Mouse (Mus musculus): ENCODE measurements around the gene Pde1a. TPM values are rescaled to one million over a fixed set of nuclear protein-coding genes. Genes with fewer than 3 reads are reported as not detected.

Gene Pde1a
- polyA plus RNA-seq, 1 experiment from 2014 or later = 72.5 TPM

DNA sequence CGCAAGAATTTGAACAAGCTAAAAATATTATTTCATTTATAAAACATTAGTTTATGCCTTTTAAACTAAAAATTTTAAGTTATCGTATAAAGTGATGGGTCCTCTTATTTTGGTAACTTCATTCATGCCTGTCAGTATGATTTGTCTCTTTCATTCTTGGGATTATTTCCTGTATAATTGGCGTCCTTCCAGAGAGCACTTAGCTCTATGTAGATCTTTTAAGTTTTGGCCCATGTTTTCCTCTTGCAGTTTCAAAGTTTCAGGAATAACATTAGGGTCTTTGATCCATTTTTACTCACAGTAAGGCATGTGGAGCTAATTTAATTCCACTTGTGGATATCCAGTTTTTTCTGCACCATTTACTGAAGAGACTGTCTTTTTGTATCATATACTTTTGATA is 5.8 kb upstream of the Pde1a start:
- no peaks in the 10 kb centered on the region for H3K9me3 ChIP-seq (ENCODE audit: control insufficient read depth, low read depth, low read length)
- H3K36me3 ChIP-seq (ENCODE audit: control insufficient read depth, insufficient read depth, low read length) = no peaks in the 10 kb centered on the region
- no peak overlapping the region for H3K4me3 ChIP-seq (ENCODE audit: low read depth, low read length)
- no peak overlapping the region for H3K27ac ChIP-seq (ENCODE audit: low read length)
- H3K9ac ChIP-seq (replicated peaks; ENCODE audit: low read depth, low read length) = no peak overlapping the region
- 62% methylated on average over 3 of the region's 3 CpGs for WGBS
- no peaks in the 10 kb centered on the region for H3K27me3 ChIP-seq (ENCODE audit: control insufficient read depth, insufficient read depth, low read length)
- H3K4me2 ChIP-seq (replicated peaks; ENCODE audit: low read depth, low read length) = no peak overlapping the region
- H3K4me1 ChIP-seq (ENCODE audit: control insufficient read depth, insufficient read depth, low read length) = no peaks in the 10 kb centered on the region
- ATAC-seq (ENCODE audit: insufficient number of reproducible peaks, insufficient read depth, low FRiP score, low read depth) = no peak

DNA sequence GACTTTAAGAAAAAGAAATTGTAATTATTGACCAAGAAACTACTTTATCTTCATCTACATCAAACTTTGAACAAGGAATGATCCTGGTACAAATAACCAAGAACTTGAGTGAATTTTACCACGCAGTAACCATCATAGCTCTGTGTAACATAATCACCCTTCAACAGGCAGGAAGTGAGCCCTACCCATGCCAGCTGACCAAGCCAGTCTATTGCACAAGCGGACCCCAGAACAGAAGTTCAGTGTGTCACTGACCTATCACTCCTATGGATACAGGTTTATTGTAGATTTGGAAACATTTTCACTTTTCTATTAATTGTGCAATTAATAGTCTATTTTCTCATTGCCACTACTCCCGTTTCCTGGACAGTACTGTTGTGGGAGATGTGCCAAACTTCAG is 3.4 kb upstream of the Pde1a start:
- Histone ChIP-seq H3K27ac (ENCODE audit: low read length) (no peak overlapping the region), H3K9ac (replicated peaks; ENCODE audit: low read depth, low read length) (no peak overlapping the region), H3K27me3 (ENCODE audit: control insufficient read depth, insufficient read depth, low read length) (no peaks in the 10 kb centered on the region), H3K36me3 (ENCODE audit: control insufficient read depth, insufficient read depth, low read length) (no peaks in the 10 kb centered on the region), H3K9me3 (ENCODE audit: control insufficient read depth, low read depth, low read length) (no peaks in the 10 kb centered on the region), H3K4me2 (replicated peaks; ENCODE audit: low read depth, low read length) (no peak overlapping the region), H3K4me3 (ENCODE audit: low read depth, low read length) (no peak overlapping the region), H3K4me1 (ENCODE audit: control insufficient read depth, insufficient read depth, low read length) (0 out of 2 replicates have a peak, but pooled peaks cover 3% of the 10 kb centered on the region)
- 85% methylated on average over 3 of the region's 3 CpGs for WGBS
- ATAC-seq (ENCODE audit: insufficient number of reproducible peaks, insufficient read depth, low FRiP score, low read depth) = no peak

DNA sequence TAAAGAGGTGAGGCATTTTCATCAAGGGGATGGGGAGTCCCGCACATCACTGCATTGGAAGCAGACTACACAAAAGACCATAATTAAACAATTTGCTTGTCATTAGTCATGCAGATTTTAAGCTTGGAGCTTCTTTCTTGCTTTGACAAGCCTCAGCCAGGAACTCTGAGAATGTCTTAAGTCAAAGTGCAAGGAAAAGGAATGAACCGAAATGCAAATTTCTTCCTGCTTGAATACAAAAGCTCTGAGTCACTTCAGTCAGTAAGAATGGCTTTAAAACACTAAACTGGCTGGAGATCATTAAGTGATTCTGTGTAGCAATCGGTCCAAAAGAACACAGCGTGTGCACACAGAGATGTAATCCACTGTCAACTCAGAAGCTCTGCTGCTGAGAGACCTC is 2.6 kb downstream of the Pde1a start:
- WGBS = 41% methylated on average over 4 of the region's 4 CpGs
- no peak overlapping the region for H3K9ac ChIP-seq (replicated peaks; ENCODE audit: low read depth, low read length)
- H3K4me1 ChIP-seq (ENCODE audit: control insufficient read depth, insufficient read depth, low read length) = 0 out of 2 replicates have a peak, but pooled peaks cover 5% of the 10 kb centered on the region
- H3K36me3 ChIP-seq (ENCODE audit: control insufficient read depth, insufficient read depth, low read length) = no peaks in the 10 kb centered on the region
- H3K27ac ChIP-seq (ENCODE audit: low read length) = no peak overlapping the region
- no peak overlapping the region for H3K4me3 ChIP-seq (ENCODE audit: low read depth, low read length)
- no peak overlapping the region for H3K4me2 ChIP-seq (replicated peaks; ENCODE audit: low read depth, low read length)
- no peak for ATAC-seq (ENCODE audit: insufficient number of reproducible peaks, insufficient read depth, low FRiP score, low read depth)
- H3K9me3 ChIP-seq (ENCODE audit: control insufficient read depth, low read depth, low read length) = no peaks in the 10 kb centered on the region
- no peaks in the 10 kb centered on the region for H3K27me3 ChIP-seq (ENCODE audit: control insufficient read depth, insufficient read depth, low read length)

DNA sequence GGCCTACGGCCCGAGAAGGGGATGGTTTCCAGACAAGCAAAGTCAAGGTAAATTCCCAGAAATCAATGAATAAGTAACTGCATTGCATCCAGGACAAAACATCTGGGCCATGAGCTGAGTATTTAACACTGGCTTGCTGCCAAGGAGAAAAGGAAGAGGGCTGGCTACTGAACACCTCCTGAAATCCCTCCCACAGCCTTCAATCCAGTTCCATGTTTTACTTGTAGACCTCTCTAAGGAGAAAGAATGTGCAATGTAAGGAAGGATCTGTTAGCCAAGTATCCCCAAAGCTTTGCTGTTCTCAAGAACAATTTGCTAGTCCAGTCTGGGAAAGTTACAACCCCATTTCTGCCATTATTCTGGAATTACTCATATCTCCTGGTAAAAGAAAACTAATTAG is 42.4 kb downstream of the Pde1a start:
- H3K4me3 ChIP-seq (ENCODE audit: low read depth, low read length) = no peak overlapping the region
- ATAC-seq (ENCODE audit: insufficient number of reproducible peaks, insufficient read depth, low FRiP score, low read depth) = no peak
- 0 out of 2 replicates have a peak, but pooled peaks cover 2% of the 10 kb centered on the region for H3K4me1 ChIP-seq (ENCODE audit: control insufficient read depth, insufficient read depth, low read length)

DNA sequence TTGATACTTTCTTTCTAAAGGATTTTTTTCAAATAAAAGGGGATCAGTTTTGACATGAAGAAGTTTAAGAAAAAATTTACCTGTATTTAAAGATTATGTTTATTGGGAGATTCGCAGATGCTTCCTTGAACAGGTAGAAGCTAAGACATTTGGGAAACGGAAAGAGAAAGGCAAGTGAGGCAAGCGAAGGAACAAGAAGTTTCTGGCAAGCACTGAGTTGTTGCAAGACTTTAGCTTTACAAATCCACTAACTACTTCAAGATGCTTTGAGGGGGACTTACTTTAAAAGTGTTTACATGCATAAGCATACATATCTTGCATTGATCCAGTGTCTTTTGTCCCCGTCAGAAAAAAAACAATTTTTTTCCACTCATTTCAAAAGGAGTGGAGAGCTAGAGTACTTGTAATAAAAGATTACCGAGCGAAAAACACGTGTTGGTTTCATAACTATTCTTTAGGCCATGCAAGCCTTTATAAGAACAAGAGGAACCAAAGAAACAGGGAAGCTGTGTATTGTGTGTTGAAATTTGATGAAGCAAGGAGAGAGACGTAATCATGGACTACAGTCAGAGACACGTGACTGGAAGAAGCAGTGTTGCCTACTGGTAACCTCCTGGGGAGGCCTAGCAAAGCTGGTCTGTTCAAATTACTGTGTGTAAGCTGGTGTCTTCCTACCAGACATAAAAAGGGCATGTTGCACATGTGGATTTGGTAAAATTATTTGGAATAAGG is 49.0 kb downstream of the Pde1a start:
- no peak overlapping the region for H3K4me3 ChIP-seq (ENCODE audit: low read depth, low read length)
- H3K9me3 ChIP-seq (ENCODE audit: control insufficient read depth, low read depth, low read length) = no peaks in the 10 kb centered on the region
- no peaks in the 10 kb centered on the region for H3K4me1 ChIP-seq (ENCODE audit: control insufficient read depth, insufficient read depth, low read length)
- WGBS = 87% methylated on average over 9 of the region's 9 CpGs
- H3K27ac ChIP-seq (ENCODE audit: low read length) = no peak overlapping the region
- no peak for ATAC-seq (ENCODE audit: insufficient number of reproducible peaks, insufficient read depth, low FRiP score, low read depth)
- H3K4me2 ChIP-seq (replicated peaks; ENCODE audit: low read depth, low read length) = no peak overlapping the region
- H3K9ac ChIP-seq (replicated peaks; ENCODE audit: low read depth, low read length) = no peak overlapping the region
- H3K36me3 ChIP-seq (ENCODE audit: control insufficient read depth, insufficient read depth, low read length) = no peaks in the 10 kb centered on the region
- no peaks in the 10 kb centered on the region for H3K27me3 ChIP-seq (ENCODE audit: control insufficient read depth, insufficient read depth, low read length)

More for the DNA sequence above, 42.4 kb downstream of the Pde1a start:
- H3K27me3 ChIP-seq (ENCODE audit: control insufficient read depth, insufficient read depth, low read length) = no peaks in the 10 kb centered on the region
- 62% methylated on average over 2 of the region's 2 CpGs for WGBS
- H3K27ac ChIP-seq (ENCODE audit: low read length) = no peak overlapping the region
- no peaks in the 10 kb centered on the region for H3K36me3 ChIP-seq (ENCODE audit: control insufficient read depth, insufficient read depth, low read length)
- no peak overlapping the region for H3K9ac ChIP-seq (replicated peaks; ENCODE audit: low read depth, low read length)
- H3K9me3 ChIP-seq (ENCODE audit: control insufficient read depth, low read depth, low read length) = no peaks in the 10 kb centered on the region
- no peak overlapping the region for H3K4me2 ChIP-seq (replicated peaks; ENCODE audit: low read depth, low read length)

DNA sequence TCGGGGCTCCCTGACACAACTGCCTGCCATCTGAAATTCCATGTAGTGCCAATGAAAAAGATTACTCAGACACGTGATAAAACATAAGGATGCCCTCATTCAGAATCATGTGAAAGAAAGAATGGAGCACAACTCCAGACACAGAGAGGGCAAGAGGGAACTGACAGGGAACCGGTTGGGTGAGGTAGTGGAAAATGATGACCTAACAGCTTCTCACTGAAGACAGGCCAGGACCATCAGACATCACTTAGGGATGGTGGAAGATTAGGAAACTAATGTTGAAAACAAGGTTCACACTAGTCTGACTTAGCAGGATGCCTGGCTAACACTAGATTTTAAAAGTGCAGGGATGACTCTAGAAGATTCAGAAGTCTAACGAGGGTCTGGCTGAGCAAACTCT is 49.6 kb downstream of the Pde1a start:
- H3K27me3 ChIP-seq (ENCODE audit: control insufficient read depth, insufficient read depth, low read length) = no peaks in the 10 kb centered on the region
- WGBS = 89% methylated on average over 4 of the region's 4 CpGs

DNA sequence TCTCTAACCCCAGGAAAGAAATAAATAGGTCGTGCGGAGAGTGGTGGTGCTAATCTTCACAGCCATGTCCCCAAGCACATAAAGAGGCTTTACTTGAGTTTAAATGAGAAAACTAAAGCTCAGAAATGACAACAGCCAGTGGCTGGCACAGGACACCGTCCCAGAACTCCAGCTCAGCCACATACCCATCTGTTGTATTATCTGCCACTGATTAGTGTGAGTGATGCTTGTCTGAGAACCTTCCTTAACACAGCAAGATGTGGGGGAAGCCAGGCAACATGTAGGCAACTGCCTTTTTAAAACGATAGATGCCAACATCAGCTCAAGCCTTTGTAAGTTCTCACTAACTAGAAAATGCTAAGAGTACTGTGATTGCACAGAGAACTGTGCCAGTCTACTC is 52.9 kb downstream of the Pde1a start:
- no peaks in the 10 kb centered on the region for H3K9me3 ChIP-seq (ENCODE audit: control insufficient read depth, low read depth, low read length)
- H3K9ac ChIP-seq (replicated peaks; ENCODE audit: low read depth, low read length) = no peak overlapping the region
- no peaks in the 10 kb centered on the region for H3K4me1 ChIP-seq (ENCODE audit: control insufficient read depth, insufficient read depth, low read length)
- WGBS = 81% methylated on average over 4 of the region's 4 CpGs
- no peaks in the 10 kb centered on the region for H3K27me3 ChIP-seq (ENCODE audit: control insufficient read depth, insufficient read depth, low read length)
- no peaks in the 10 kb centered on the region for H3K36me3 ChIP-seq (ENCODE audit: control insufficient read depth, insufficient read depth, low read length)
- ATAC-seq (ENCODE audit: insufficient number of reproducible peaks, insufficient read depth, low FRiP score, low read depth) = no peak
- H3K4me3 ChIP-seq (ENCODE audit: low read depth, low read length) = no peak overlapping the region
- H3K27ac ChIP-seq (ENCODE audit: low read length) = no peak overlapping the region
- H3K4me2 ChIP-seq (replicated peaks; ENCODE audit: low read depth, low read length) = no peak overlapping the region

More for the DNA sequence above, 49.6 kb downstream of the Pde1a start:
- H3K4me3 ChIP-seq (ENCODE audit: low read depth, low read length) = no peak overlapping the region
- H3K36me3 ChIP-seq (ENCODE audit: control insufficient read depth, insufficient read depth, low read length) = no peaks in the 10 kb centered on the region
- no peak overlapping the region for H3K4me2 ChIP-seq (replicated peaks; ENCODE audit: low read depth, low read length)
- H3K4me1 ChIP-seq (ENCODE audit: control insufficient read depth, insufficient read depth, low read length) = no peaks in the 10 kb centered on the region
- no peaks in the 10 kb centered on the region for H3K9me3 ChIP-seq (ENCODE audit: control insufficient read depth, low read depth, low read length)
- no peak for ATAC-seq (ENCODE audit: insufficient number of reproducible peaks, insufficient read depth, low FRiP score, low read depth)
- no peak overlapping the region for H3K9ac ChIP-seq (replicated peaks; ENCODE audit: low read depth, low read length)
- H3K27ac ChIP-seq (ENCODE audit: low read length) = no peak overlapping the region

DNA sequence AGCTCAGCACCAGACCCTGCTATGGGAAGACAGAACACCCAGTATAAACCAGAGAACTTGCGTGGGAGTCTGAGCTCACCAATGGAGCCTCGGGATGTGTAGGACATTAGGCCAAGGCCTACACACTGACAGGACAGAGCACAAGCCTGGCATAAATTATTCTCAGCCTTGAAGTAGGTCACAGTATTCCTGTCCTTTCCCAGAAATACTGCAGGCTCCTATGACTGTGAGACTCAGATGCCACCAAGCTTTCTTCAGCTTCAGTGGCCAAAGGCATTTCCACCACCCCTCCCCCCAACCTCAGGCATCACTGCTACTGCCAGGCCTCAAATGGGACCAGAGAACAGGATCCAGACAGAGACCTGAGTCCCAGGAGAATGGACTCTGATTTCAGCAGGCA is 54.7 kb downstream of the Pde1a start:
- 84% methylated on average over 2 of the region's 2 CpGs for WGBS
- Histone ChIP-seq H3K9ac (replicated peaks; ENCODE audit: low read depth, low read length) (no peak overlapping the region), H3K27ac (ENCODE audit: low read length) (no peak overlapping the region), H3K4me1 (ENCODE audit: control insufficient read depth, insufficient read depth, low read length) (no peaks in the 10 kb centered on the region), H3K4me2 (replicated peaks; ENCODE audit: low read depth, low read length) (no peak overlapping the region), H3K36me3 (ENCODE audit: control insufficient read depth, insufficient read depth, low read length) (no peaks in the 10 kb centered on the region), H3K27me3 (ENCODE audit: control insufficient read depth, insufficient read depth, low read length) (no peaks in the 10 kb centered on the region), H3K4me3 (ENCODE audit: low read depth, low read length) (no peak overlapping the region), H3K9me3 (ENCODE audit: control insufficient read depth, low read depth, low read length) (no peaks in the 10 kb centered on the region)
- no peak for ATAC-seq (ENCODE audit: insufficient number of reproducible peaks, insufficient read depth, low FRiP score, low read depth)

DNA sequence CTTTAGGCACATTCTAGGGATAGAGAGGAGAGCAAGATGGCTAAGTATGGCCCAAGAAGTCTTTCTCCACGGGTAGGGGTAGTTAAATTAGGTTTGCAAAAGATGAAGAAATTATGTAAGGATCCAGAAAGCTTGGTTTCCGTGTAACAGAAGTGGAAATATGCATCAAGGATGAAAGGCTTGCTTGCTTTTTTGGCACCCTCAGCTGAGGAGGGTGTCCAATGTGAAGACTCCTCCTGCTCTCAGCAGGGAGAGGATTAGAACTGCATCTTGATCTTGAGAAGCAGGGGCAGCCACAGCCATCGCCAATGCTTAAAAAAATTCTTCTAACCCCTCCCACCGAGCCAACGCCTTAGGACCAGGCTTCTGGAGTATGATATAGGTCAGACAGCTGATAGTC is 55.2 kb downstream of the Pde1a start:
- no peaks in the 10 kb centered on the region for H3K4me1 ChIP-seq (ENCODE audit: control insufficient read depth, insufficient read depth, low read length)
- H3K36me3 ChIP-seq (ENCODE audit: control insufficient read depth, insufficient read depth, low read length) = no peaks in the 10 kb centered on the region
- WGBS = 54% methylated on average over 5 of the region's 5 CpGs
- H3K4me3 ChIP-seq (ENCODE audit: low read depth, low read length) = no peak overlapping the region
- H3K9me3 ChIP-seq (ENCODE audit: control insufficient read depth, low read depth, low read length) = no peaks in the 10 kb centered on the region
- no peak overlapping the region for H3K27ac ChIP-seq (ENCODE audit: low read length)
- no peaks in the 10 kb centered on the region for H3K27me3 ChIP-seq (ENCODE audit: control insufficient read depth, insufficient read depth, low read length)
- no peak for ATAC-seq (ENCODE audit: insufficient number of reproducible peaks, insufficient read depth, low FRiP score, low read depth)
- no peak overlapping the region for H3K4me2 ChIP-seq (replicated peaks; ENCODE audit: low read depth, low read length)
- H3K9ac ChIP-seq (replicated peaks; ENCODE audit: low read depth, low read length) = no peak overlapping the region
